Mouse (Mus musculus) thymus, adult 2 months (tissue): ENCODE results near the gene Fto.

Experiments used
- CTCF ChIP-seq: fragments of 200-500 bp; IDR thresholded peaks from 2 replicates; pipeline ENCODE4 v1.5.1; 2012; ENCODE audit warnings: mild to moderate bottlenecking, control low read depth, low read length, moderate library complexity, borderline replicate concordance; ENCODE audit not compliant: control insufficient read depth, poor library complexity, insufficient read depth; ENCODE audit errors: extremely low read depth
- POLR2A ChIP-seq: fragments of 200-500 bp; IDR thresholded peaks from 2 replicates; pipeline ENCODE4 v1.6.1; 2012; ENCODE audit warnings: mild to moderate bottlenecking, low read length, control low read depth, moderate library complexity; ENCODE audit not compliant: control insufficient read depth, poor library complexity, insufficient read depth; ENCODE audit errors: extremely low read depth

DNA sequence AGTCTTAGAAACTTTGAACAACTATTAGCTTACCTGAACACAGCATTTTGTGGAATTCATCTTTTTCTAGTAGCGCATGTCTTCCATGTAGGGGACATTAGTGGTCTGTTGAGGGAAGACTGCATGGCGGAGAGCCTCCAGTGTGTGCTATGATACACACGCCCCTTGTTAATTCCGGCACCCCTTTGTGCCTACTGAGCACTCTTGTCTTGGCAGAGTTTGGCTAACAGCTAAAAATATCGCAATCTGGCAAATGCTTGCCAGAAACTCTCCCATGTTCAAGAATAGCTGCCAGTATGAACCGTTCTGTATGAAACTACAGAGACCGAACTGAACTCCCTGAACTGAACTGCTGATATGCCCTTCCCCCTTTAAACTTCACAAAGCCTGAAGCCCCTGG is 10.2 kb downstream of the Fto start:
- TF ChIP-seq POLR2A, result no peak
- TF ChIP-seq CTCF, result no peak
